Mouse (Mus musculus) G1E (cell line): ENCODE measurements around the gene Pde4d.

Experiments
- CTCF ChIP-seq: IDR thresholded peaks from 2 replicates; pipeline ENCODE4 v1.5.1; 2012; ENCODE audit warnings: low read depth, low read length, inconsistent platforms, mixed read lengths
- GATA1 ChIP-seq: IDR thresholded peaks from 2 replicates; pipeline ENCODE4 v1.6.1; 2012; ENCODE audit warnings: borderline replicate concordance, low read length, inconsistent platforms, mixed read lengths
- GATA2 ChIP-seq: IDR thresholded peaks from 2 replicates; pipeline ENCODE4 v1.6.1; 2012; ENCODE audit warnings: low read depth, low read length, inconsistent platforms, borderline replicate concordance
- POLR2AphosphoS5 ChIP-seq: IDR thresholded peaks from 2 replicates; pipeline ENCODE4 v1.6.1; 2012; ENCODE audit warnings: low read depth, low read length, inconsistent platforms; ENCODE audit not compliant: insufficient replicate concordance
- TAL1 ChIP-seq: conservative IDR thresholded peaks from 2 replicates; pipeline ENCODE4 v1.6.1; 2012; ENCODE audit warnings: low read depth, low read length, inconsistent platforms, mixed read lengths

GRCm38 (mm10) chr13:109756854-109757253, 1307.1 kb downstream of the Pde4d start:
- TF ChIP-seq POLR2AphosphoS5 = no peak
- no peak for TF ChIP-seq CTCF
- no peak for TF ChIP-seq GATA1
- no peak for TF ChIP-seq TAL1
- TF ChIP-seq GATA2 = no peak
